Mouse (Mus musculus) brown adipose tissue, adult 24 weeks (tissue): ENCODE results near the gene Def6. TPM values are rescaled to one million over a fixed set of nuclear protein-coding genes. Genes with fewer than 3 reads are reported as not detected.

Experiments
- H3K27ac ChIP-seq: fragments of 200-500 bp; replicated peaks from 2 replicates; pipeline ENCODE4 v1.5.1; 2012; ENCODE audit warnings: low read depth, mild to moderate bottlenecking, low read length
- H3K4me1 ChIP-seq: fragments of 200-500 bp; 2 replicates; pipeline ENCODE4 v1.6.1; 2012; ENCODE audit warnings: low read length, mixed read lengths; ENCODE audit not compliant: control insufficient read depth, insufficient read depth, insufficient read length
- H3K4me3 ChIP-seq: fragments of 200-500 bp; 2 replicates; pipeline ENCODE4 v1.5.1; 2012; ENCODE audit warnings: low read depth, mild to moderate bottlenecking, low read length, moderate library complexity; ENCODE audit not compliant: insufficient read depth
- polyA plus RNA-seq: library from polyadenylated mRNA; stranded (reverse); fragments of >200 nt; gene quantifications from 2 replicates; pipeline ENCODE4 v1.2.4, GENCODE M21; 2012; ENCODE audit not compliant: missing spikeins, insufficient read depth, insufficient read length

Def6 gene
- polyA plus RNA-seq, 1 experiment = 2.1 TPM

DNA sequence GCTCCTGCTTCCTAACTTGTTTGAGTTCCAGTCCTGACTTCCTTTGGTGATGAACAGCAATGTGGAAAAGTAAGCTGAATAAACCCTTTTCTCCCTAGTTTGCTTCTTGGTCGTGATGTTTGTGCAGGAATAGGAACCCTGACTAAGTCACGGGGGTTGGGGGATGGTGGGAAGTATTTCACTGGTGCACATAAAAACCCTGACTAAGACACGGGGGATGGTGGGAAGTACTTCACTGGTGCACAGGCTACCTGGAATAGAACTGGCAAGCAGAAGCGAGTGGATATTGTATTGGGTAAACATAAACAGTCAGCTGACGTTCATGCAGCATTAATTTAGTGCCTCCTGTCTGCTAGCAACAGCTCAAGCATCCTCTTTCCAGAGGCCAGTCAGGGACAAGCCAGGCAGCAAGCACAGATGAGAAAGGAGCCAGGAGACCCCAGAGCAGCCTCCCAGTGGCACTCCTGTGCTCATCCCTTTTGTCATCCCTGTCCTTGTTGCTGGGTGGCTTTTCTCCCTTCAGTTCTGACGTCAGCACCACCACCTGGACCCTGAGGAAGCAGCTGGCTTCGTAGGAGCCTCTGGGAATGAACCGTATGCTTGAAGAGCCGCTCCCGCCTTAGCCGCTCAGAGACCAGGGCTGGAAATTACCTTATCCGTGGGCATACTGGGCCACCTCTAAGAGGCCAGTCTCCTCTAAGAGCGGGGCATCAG is 55.8 kb downstream of the Def6 start:
- Histone ChIP-seq H3K4me1 (no peaks in the 10 kb centered on the region), H3K4me3 (no peak overlapping the region), H3K27ac (no peak overlapping the region)

DNA sequence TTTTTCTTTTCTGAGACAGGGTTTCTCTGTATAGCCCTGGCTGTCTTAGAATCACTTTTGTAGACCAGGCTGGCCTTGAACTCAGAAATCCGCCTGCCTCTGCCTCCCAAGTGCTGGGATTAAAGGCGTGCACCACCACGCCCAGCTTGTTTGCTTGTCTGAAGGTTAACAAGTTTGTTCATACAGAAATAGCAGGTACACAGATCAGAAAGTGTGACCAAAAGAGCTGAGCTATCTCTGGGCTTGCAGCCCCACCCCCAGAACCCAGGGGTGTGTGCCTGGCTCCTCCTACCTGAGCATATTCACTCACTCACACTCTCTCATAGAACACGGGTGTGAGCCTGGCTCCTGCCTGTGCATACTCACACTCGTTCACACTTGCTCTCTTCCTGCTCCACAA is 59.7 kb downstream of the Def6 start:
- no peak overlapping the region for H3K27ac ChIP-seq
- peaks cover 6% of the 10 kb centered on the region; the same call in 1 of the 2 replicates for H3K4me1 ChIP-seq
- H3K4me3 ChIP-seq = no peak overlapping the region

DNA sequence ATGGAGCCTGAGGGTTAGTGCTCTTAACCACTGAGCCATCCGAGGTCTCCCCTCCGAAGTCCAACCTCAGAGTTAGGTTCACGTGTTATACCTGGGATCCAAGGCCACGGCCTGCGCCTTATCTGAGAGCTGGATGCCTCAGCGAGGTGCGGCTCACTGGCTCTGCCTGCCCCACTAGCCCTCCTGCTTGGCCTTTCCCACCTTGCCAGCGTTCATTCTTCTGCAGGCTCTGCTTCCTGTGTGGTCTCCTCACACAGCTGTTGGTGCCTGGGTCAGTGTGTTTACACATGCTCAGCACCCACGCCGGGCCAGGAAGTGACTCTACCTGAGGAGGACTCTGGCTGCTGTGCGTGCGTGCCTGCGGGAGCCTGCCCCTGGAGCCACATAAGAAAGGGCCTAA is 62.6 kb downstream of the Def6 start:
- Histone ChIP-seq H3K4me3 (no peak overlapping the region), H3K27ac (no peak overlapping the region)

DNA sequence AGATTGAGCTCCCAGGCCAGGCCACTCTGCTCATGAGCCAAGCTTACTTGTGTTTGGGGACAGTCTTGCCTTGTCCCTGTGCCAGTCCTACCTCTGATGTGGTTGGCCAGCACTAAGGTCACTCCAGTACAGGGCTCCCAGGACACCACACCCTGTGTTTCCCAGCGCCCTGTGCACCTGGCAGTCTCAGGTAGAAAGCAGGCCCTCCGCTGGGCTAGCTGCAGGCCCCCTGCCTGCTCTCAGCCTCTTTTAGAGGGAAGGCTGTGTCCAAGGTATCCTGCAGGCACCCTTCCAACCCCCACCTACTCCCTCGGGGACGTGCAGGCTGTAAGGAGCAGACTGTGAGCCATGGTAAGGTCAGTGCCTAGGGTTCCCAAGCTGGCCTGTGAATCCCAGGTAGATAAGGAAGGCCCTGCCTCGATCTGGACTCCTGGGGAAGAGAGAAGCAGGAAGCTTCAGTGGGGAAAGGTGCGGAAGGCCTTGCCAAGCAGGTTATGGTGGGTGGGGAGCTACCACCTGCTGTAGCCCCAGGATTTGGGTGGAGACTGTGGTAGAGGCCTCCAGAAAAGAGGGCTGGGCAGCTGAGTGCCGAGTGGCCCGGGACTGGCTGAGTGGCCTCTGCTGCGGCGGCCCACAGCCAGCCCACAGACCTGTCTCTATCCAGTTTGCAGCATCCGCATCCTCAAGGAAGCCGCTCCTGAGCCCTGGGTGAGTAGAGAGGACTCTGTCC is 64.1 kb downstream of the Def6 start:
- Histone ChIP-seq H3K4me1 (peaks cover 6% of the 10 kb centered on the region; the same call in 1 of the 2 replicates), H3K4me3 (no peak overlapping the region), H3K27ac (no peak overlapping the region)

More for the DNA sequence above, 62.6 kb downstream of the Def6 start:
- peaks cover 6% of the 10 kb centered on the region; the same call in 1 of the 2 replicates for H3K4me1 ChIP-seq

DNA sequence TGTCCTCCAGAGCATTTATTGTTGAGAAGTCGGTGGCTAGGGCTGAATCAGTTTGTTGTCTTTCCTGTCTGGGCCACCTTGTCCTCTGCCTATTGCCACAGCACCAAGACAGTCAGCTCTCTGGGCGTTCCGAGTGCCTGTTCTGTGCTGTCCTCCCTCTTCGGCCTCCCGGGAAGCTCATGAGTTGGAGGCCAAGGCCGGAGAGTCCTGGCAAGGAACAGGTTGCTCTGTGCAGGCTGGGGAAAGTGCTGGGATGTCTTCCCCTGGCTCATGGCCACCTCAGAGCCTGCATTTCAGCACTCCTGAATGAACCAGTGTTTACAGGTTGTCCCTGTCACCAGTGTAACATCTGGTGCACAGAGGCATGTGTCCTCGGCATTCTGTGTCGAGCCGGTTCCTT is 64.7 kb downstream of the Def6 start:
- H3K4me3 ChIP-seq = no peak overlapping the region
- H3K27ac ChIP-seq = no peak overlapping the region

DNA sequence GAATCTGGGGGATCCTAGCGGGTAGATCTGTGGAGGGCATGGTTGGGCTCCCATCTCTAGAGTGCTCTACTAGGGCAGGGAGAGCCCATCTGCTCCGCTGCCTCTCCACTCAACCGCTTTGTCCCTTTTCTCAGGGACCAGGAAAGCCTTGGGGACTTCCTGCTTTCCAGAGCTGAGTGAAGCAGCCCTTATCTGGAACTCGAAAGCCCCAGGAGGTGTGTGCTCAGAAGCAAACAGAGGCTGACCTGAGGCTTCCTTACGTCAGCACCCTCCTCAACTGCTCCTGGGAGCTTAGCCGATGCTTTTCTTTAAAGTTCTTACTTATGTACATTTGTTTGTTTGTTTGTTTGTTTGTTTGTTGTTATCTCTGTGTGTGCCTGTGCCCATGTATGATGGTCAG is 65.3 kb downstream of the Def6 start:
- H3K4me3 ChIP-seq = no peak overlapping the region
- H3K27ac ChIP-seq = no peak overlapping the region
- H3K4me1 ChIP-seq = peaks cover 6% of the 10 kb centered on the region; the same call in 1 of the 2 replicates

More for the DNA sequence above, 64.7 kb downstream of the Def6 start:
- H3K4me1 ChIP-seq = peaks cover 6% of the 10 kb centered on the region; the same call in 1 of the 2 replicates

DNA sequence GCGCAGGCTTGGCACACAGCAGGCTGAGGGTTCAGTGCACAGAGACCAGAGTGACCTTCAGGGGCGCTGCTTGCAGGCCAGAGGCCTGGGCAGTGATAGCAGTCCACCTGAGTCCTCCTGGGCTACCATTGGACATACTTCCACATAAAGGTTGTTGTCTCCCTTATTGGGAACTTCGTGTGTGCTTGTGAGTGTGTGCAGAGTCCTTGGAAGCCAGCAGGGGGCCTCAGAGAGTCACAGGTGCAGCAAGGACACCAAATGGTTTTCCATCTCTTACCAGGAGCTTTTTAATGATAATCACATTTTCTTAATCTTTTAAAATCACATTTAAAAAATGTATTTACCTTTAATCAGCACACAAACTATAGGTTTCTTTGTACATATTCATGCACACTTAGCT is 67.2 kb downstream of the Def6 start:
- Histone ChIP-seq H3K27ac (no peak overlapping the region), H3K4me1 (peaks cover 12% of the 10 kb centered on the region)

DNA sequence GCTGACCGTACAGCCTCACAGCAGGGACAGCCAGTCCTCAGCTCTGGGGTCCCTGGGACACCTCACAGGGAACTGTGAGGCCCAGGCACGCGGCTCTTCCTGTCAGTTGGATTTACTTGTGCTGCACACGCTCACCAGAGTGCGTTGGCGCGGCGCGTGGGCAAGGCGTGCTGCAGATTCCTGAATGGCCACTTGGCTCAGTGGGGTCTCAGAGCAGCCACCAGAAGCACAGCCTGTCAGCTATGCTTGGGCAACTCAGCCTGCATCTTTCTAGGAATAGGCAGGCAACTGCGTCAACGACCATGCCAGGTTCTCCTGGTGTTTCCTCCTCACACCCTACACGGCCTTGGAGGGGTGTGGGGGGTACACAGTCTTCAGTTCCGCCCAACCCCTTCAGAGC is 69.6 kb downstream of the Def6 start:
- Histone ChIP-seq H3K4me3 (no peak overlapping the region), H3K27ac (no peak overlapping the region), H3K4me1 (peaks cover 21% of the 10 kb centered on the region)

More for the DNA sequence above, 67.2 kb downstream of the Def6 start:
- no peak overlapping the region for H3K4me3 ChIP-seq

DNA sequence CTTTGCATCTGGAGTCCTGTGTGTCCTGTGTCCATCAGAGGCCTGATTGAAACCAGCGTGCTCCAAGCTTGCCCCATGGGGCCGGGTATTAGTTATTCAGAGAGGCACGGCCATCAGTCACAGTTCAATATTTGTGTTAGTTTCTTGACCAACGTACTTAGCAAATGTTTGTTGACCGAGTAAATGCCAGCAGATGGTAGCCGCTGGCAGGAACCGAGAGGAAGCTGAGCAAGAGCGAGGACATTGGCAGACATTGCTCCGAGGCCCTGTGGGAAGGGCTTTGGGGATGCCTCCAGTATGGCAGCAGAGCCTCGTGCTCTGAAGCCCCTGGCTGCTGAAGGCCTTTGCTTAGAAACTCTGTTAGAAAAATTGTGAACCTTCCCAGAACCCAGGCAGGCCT is 70.1 kb downstream of the Def6 start:
- peaks cover 21% of the 10 kb centered on the region for H3K4me1 ChIP-seq
- no peak overlapping the region for H3K27ac ChIP-seq
- H3K4me3 ChIP-seq = no peak overlapping the region

DNA sequence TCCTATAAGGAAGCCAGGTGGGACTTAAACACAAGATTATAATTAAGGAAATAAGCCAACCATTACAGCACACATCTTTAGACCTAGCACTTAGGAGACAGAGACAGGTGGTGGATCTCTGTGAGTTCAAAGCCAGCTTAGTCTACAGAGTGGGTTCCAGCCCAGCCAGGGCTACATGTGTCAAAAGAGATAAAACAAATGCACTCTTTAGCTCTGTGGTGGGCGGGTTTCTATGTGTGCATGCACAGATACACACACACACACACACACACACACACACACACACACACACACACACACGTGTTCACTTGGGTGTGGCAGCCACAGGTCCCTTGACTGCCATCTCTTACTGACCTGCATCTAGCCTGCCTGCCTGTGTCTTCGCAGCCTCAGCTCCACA is 70.6 kb downstream of the Def6 start:
- Histone ChIP-seq H3K4me1 (peaks cover 22% of the 10 kb centered on the region), H3K27ac (no peak overlapping the region), H3K4me3 (no peak overlapping the region)

Other genes starting within 250 kb of the Def6 start
- not detected in 2 replicates for gene Tcp11, start 127.1 kb upstream of the Def6 start, polyA plus RNA-seq
- gene Scube3, start 65.6 kb upstream of the Def6 start, polyA plus RNA-seq = not detected in 2 replicates
- gene Zfp523, start 30.6 kb upstream of the Def6 start, polyA plus RNA-seq = 6.1 and 12.0 TPM in 2 replicates
- 14.2 and 15.2 TPM in 2 replicates for gene Ppard, start 24.9 kb downstream of the Def6 start, polyA plus RNA-seq
- 5.0 and 9.9 TPM in 2 replicates for gene Fance, start 105.7 kb downstream of the Def6 start, polyA plus RNA-seq
- gene Rpl10a, start 120.7 kb downstream of the Def6 start, polyA plus RNA-seq = 196 and 332 TPM in 2 replicates
- gene Tead3, start 143.0 kb downstream of the Def6 start, polyA plus RNA-seq = 3.6 and 4.6 TPM in 2 replicates
- not detected in 2 replicates for gene Tulp1, start 157.4 kb downstream of the Def6 start, polyA plus RNA-seq